33 mouse cellular contexts compared by ENCODE assay signal in genomic region chr7:46738561-46739460, GRCm38 (mm10). TPM values are rescaled to one million over a fixed set of nuclear protein-coding genes. Genes with fewer than 3 reads are reported as not detected.
DNase-seq lines count a peak whose midpoint lies in the region; ATAC-seq and TF ChIP-seq lines count a peak whose summit lies in the region.
"Had no signal": no experiment of that assay in that cellular context is flagged by ENCODE, and none has a peak within 500 bp of the region (broad histone marks: within the 10 kb centered on the region; RNA-seq: fewer than 3 reads in every experiment).

No protein-coding gene starts in this region.

- no peak for TF ChIP-seq CTCF in kidney, adult 2 months (conservative IDR thresholded peaks at IDR 0.05; ENCODE audit: insufficient read depth, insufficient read length, low read depth, low read length)
- no peak for TF ChIP-seq CTCF in lung, postnatal 0 days (IDR thresholded peaks at IDR 0.05)

- H3K4me3 ChIP-seq in kidney, adult 2 months (ENCODE audit: insufficient read depth, low read depth, low read length): no peak overlapping the region
- H3K4me3 ChIP-seq in lung, postnatal 0 days (ENCODE audit: low read depth, low read length): no peak overlapping the region
- H3K4me3 ChIP-seq: forebrain, embryonic 15.5 days; heart, embryonic 10.5 days; hindbrain, embryonic 12.5 days; left cerebral cortex, adult 2 months; limb, embryonic 10.5 days; midbrain, embryonic 12.5 days; myocyte; stomach, embryonic 15.5 days had no signal

- H3K27ac ChIP-seq in kidney, adult 2 months (ENCODE audit: insufficient read depth, low read depth, low read length): peak overlapping the region; percentile 72
- no peak overlapping the region for H3K27ac ChIP-seq in lung, postnatal 0 days (ENCODE audit: low read length)
- H3K27ac ChIP-seq: forebrain, embryonic 15.5 days; heart, embryonic 10.5 days; hindbrain, embryonic 12.5 days; left cerebral cortex, adult 2 months; limb, embryonic 10.5 days; liver, embryonic 14.5 days; midbrain, embryonic 12.5 days; stomach, embryonic 15.5 days had no signal

- TF ChIP-seq EP300 in lung, postnatal 0 days (IDR thresholded peaks at IDR 0.05): peak; percentile 76; the same call in 1 of the 2 replicates

- H3K27me3 ChIP-seq in kidney, adult 2 months (replicated peaks; ENCODE audit: control insufficient read depth, insufficient read depth, low read length): no peaks in the 10 kb centered on the region
- no peaks in the 10 kb centered on the region for H3K27me3 ChIP-seq in lung, postnatal 0 days (replicated peaks; ENCODE audit: insufficient read depth, low read length)
- H3K27me3 ChIP-seq: forebrain, embryonic 15.5 days; hindbrain, embryonic 12.5 days; midbrain, embryonic 12.5 days; stomach, embryonic 15.5 days had no signal

- WGBS in kidney, adult 2 months: 48% methylated on average over 12 of the region's 12 CpGs
- WGBS in lung, postnatal 0 days: 62% methylated on average over 12 of the region's 12 CpGs

- H3K4me1 ChIP-seq in kidney, adult 2 months (ENCODE audit: control insufficient read depth, insufficient read depth, low read length): peaks cover 7% of the 10 kb centered on the region; the same call in 1 of the 2 replicates
- no peaks in the 10 kb centered on the region for H3K4me1 ChIP-seq in lung, postnatal 0 days (ENCODE audit: insufficient read depth, low read depth, low read length)
- H3K4me1 ChIP-seq: forebrain, embryonic 15.5 days; hindbrain, embryonic 12.5 days; midbrain, embryonic 12.5 days; stomach, embryonic 15.5 days had no signal

- no peak overlapping the region for H3K4me2 ChIP-seq in lung, postnatal 0 days (replicated peaks; ENCODE audit: low read depth, low read length)
- H3K4me2 ChIP-seq: forebrain, embryonic 15.5 days; hindbrain, embryonic 12.5 days; midbrain, embryonic 12.5 days; stomach, embryonic 15.5 days had no signal

- no peaks in the 10 kb centered on the region for H3K36me3 ChIP-seq in kidney, adult 2 months (ENCODE audit: control insufficient read depth, insufficient read depth, low read length)
- H3K36me3 ChIP-seq in lung, postnatal 0 days (ENCODE audit: insufficient read depth, low read length): no peaks in the 10 kb centered on the region
- H3K36me3 ChIP-seq: forebrain, embryonic 15.5 days; G1E; heart, embryonic 10.5 days; hindbrain, embryonic 12.5 days; limb, embryonic 10.5 days; midbrain, embryonic 12.5 days; stomach, embryonic 15.5 days had no signal

- ATAC-seq in lung, postnatal 0 days: peak; percentile 80
- no peak for ATAC-seq in cerebellum, adult (ENCODE audit: insufficient number of reproducible peaks, low FRiP score, low TSS enrichment)
- no peak for ATAC-seq in activated CD4-positive, CD25-positive, alpha-beta regulatory T cell, adult 4 months
- ATAC-seq: forebrain, embryonic 15.5 days had no signal

- H3K9ac ChIP-seq in lung, postnatal 0 days (replicated peaks; ENCODE audit: low read depth): no peak overlapping the region
- H3K9ac ChIP-seq: forebrain, embryonic 15.5 days; hindbrain, embryonic 12.5 days; liver, embryonic 14.5 days; midbrain, embryonic 12.5 days; stomach, embryonic 15.5 days had no signal

- peak; percentile 87 for DNase-seq in kidney, adult 2 months
- DNase-seq in kidney, postnatal 10 days: no peak
- DNase-seq in thymus, postnatal 0 days (ENCODE audit: low spot score): peak; percentile 21
- no peak for DNase-seq in thymus, postnatal 36 days
- DNase-seq in lung, postnatal 0 days (ENCODE audit: low spot score): peak; percentile 53
- DNase-seq in gastrocnemius, postnatal 10 days: no peak
- DNase-seq: adrenal gland, postnatal 14 days; cerebellum, adult 11-12 months; cerebellum, postnatal 25 days; embryo, embryonic 11 days; heart, postnatal 10 days; layer of hippocampus, adult 9-11 months; right cerebral cortex, postnatal 14 days; thymus, adult 18-20 months had no signal

- no peaks in the 10 kb centered on the region for H3K9me3 ChIP-seq in lung, postnatal 0 days (ENCODE audit: low read length)
- H3K9me3 ChIP-seq: forebrain, embryonic 15.5 days; G1E; heart, embryonic 10.5 days; hindbrain, embryonic 12.5 days; limb, embryonic 10.5 days; midbrain, embryonic 12.5 days; stomach, embryonic 15.5 days had no signal

- TF ChIP-seq POLR2A in kidney, adult 2 months (IDR thresholded peaks at IDR 0.05; ENCODE audit: low read depth, low read length): no peak

RNA-seq across cellular contexts. Expression of gene Saa1, which starts 4.0 kb away (rescaled TPM):
- polyA plus RNA-seq in kidney, adult 2 months (2012; rRNA removed): not detected in 2 replicates
- polyA plus RNA-seq in thymus, postnatal 0 days (2015; fragmentation: Nextera tagmentation; extraction: Ambion mirVana): 6.2 and 6.3 TPM in 2 replicates
- 0.65 and 0.69 TPM in 2 replicates for polyA plus RNA-seq in lung, postnatal 0 days (2015; fragmentation: Nextera tagmentation; extraction: Ambion mirVana)
- total RNA-seq in gastrocnemius, postnatal 10 days (2021): under 1 TPM in 1 of 2 experiments, not detected in 1; 0.70 TPM
- under 1 TPM in 1 of 2 experiments, not detected in 1; 0.20 TPM for polyA plus RNA-seq in activated CD4-positive, CD25-positive, alpha-beta regulatory T cell, adult 4 months (2017; shearing (Covaris generic))
- total RNA-seq: G1E; gastrocnemius, postnatal 4 days; heart, postnatal 10 days; left cerebral cortex, adult 2 months; megakaryocyte progenitor cell, adult 5-6 weeks had no signal
- polyA plus RNA-seq: embryonic facial prominence, embryonic 14.5 days; forebrain, embryonic 15.5 days; G1E; liver, embryonic 14.5 days; midbrain, embryonic 12.5 days; myocyte; neural tube, embryonic 14.5 days; urinary bladder, adult 2 months had no signal

RNA-seq across cellular contexts. Expression of gene Saa4, which starts 6.4 kb away (rescaled TPM):
- polyA plus RNA-seq in kidney, adult 2 months (2012; rRNA removed): not detected in 2 replicates
- 0.08 and 0.18 TPM in 2 replicates for polyA plus RNA-seq in thymus, postnatal 0 days (2015; fragmentation: Nextera tagmentation; extraction: Ambion mirVana)
- not detected in 2 replicates for polyA plus RNA-seq in lung, postnatal 0 days (2015; fragmentation: Nextera tagmentation; extraction: Ambion mirVana)
- total RNA-seq in gastrocnemius, postnatal 10 days (2021): not detected
- polyA plus RNA-seq in activated CD4-positive, CD25-positive, alpha-beta regulatory T cell, adult 4 months (2017; shearing (Covaris generic)): not detected
- total RNA-seq: G1E; heart, postnatal 10 days; left cerebral cortex, adult 2 months; megakaryocyte progenitor cell, adult 5-6 weeks had no signal
- polyA plus RNA-seq: brain, embryonic 14.5 days; embryonic facial prominence, embryonic 14.5 days; forebrain, embryonic 15.5 days; G1E; hindbrain, embryonic 12.5 days; intestine, embryonic 14.5 days; limb, embryonic 10.5 days; midbrain, embryonic 12.5 days; myocyte; neural tube, embryonic 14.5 days; urinary bladder, adult 2 months had no signal

RNA-seq across cellular contexts. Expression of gene Saa2, which starts 12.8 kb away (rescaled TPM):
- not detected in 2 replicates for polyA plus RNA-seq in kidney, adult 2 months (2012; rRNA removed)
- polyA plus RNA-seq in thymus, postnatal 0 days (2015; fragmentation: Nextera tagmentation; extraction: Ambion mirVana): 2.7 and 2.8 TPM in 2 replicates
- polyA plus RNA-seq in lung, postnatal 0 days (2015; fragmentation: Nextera tagmentation; extraction: Ambion mirVana): 1.0 TPM in 1 of 2 replicates, not detected in the other
- not detected for total RNA-seq in gastrocnemius, postnatal 10 days (2021)
- polyA plus RNA-seq in activated CD4-positive, CD25-positive, alpha-beta regulatory T cell, adult 4 months (2017; shearing (Covaris generic)): under 1 TPM in 1 of 2 experiments, not detected in 1; 0.25 TPM
- total RNA-seq: G1E; gastrocnemius, postnatal 4 days; heart, postnatal 10 days; left cerebral cortex, adult 2 months; megakaryocyte progenitor cell, adult 5-6 weeks had no signal
- polyA plus RNA-seq: brain, embryonic 14.5 days; embryonic facial prominence, embryonic 14.5 days; forebrain, embryonic 15.5 days; G1E; hindbrain, embryonic 12.5 days; liver, embryonic 14.5 days; midbrain, embryonic 12.5 days; myocyte; neural tube, embryonic 14.5 days; stomach, embryonic 15.5 days; urinary bladder, adult 2 months had no signal

RNA-seq across cellular contexts. Expression of gene Saa3, which starts 23.3 kb away (rescaled TPM):
- polyA plus RNA-seq in kidney, adult 2 months (2012; rRNA removed): 0.17 and 0.20 TPM in 2 replicates
- polyA plus RNA-seq in thymus, postnatal 0 days (2015; fragmentation: Nextera tagmentation; extraction: Ambion mirVana): 15.1 and 17.9 TPM in 2 replicates
- 34.2 and 98.7 TPM in 2 replicates for polyA plus RNA-seq in lung, postnatal 0 days (2015; fragmentation: Nextera tagmentation; extraction: Ambion mirVana)
- total RNA-seq in gastrocnemius, postnatal 10 days (2021): not detected
- not detected for polyA plus RNA-seq in activated CD4-positive, CD25-positive, alpha-beta regulatory T cell, adult 4 months (2017; shearing (Covaris generic))
- total RNA-seq: heart, postnatal 10 days; left cerebral cortex, adult 2 months had no signal
- polyA plus RNA-seq: brain, embryonic 14.5 days; forebrain, embryonic 15.5 days; G1E; limb, embryonic 10.5 days had no signal

RNA-seq across cellular contexts. Expression of gene Saal1, which starts 28.3 kb away (rescaled TPM):
- 5.2 and 5.3 TPM in 2 replicates for polyA plus RNA-seq in kidney, adult 2 months (2012; rRNA removed)
- polyA plus RNA-seq in thymus, postnatal 0 days (2015; fragmentation: Nextera tagmentation; extraction: Ambion mirVana): 27.1 and 30.4 TPM in 2 replicates
- 9.5 and 11.1 TPM in 2 replicates for polyA plus RNA-seq in lung, postnatal 0 days (2015; fragmentation: Nextera tagmentation; extraction: Ambion mirVana)
- total RNA-seq in gastrocnemius, postnatal 10 days (2021): 1 to 10 TPM; 4.9 to 7.0 TPM
- 10 to 100 TPM; 17.6 to 18.9 TPM for polyA plus RNA-seq in activated CD4-positive, CD25-positive, alpha-beta regulatory T cell, adult 4 months (2017; shearing (Covaris generic))

Comparison
In these comparisons a context has a peak if more than half of its experiments do, and no peak if none do; other contexts are left out.
1. DNase-seq: peak in kidney, adult 2 months (single experiment), thymus, postnatal 0 days (single experiment) and lung, postnatal 0 days (single experiment); none in kidney, postnatal 10 days (single experiment), thymus, postnatal 36 days (0 of 2) and gastrocnemius, postnatal 10 days (single experiment).